Mouse (Mus musculus): ENCODE results near the gene B3galt4. TPM values are rescaled to one million over a fixed set of nuclear protein-coding genes. Genes with fewer than 3 reads are reported as not detected.
"Not testable (repeated sequence)": the region's sequence is repeated elsewhere in the genome, so short reads cannot be mapped to it uniquely, and the experiment has no call there.

Gene B3galt4
- polyA plus RNA-seq (2015; fragmentation: Nextera tagmentation; extraction: Ambion mirVana): 5.9 and 8.3 TPM in 2 replicates

DNA sequence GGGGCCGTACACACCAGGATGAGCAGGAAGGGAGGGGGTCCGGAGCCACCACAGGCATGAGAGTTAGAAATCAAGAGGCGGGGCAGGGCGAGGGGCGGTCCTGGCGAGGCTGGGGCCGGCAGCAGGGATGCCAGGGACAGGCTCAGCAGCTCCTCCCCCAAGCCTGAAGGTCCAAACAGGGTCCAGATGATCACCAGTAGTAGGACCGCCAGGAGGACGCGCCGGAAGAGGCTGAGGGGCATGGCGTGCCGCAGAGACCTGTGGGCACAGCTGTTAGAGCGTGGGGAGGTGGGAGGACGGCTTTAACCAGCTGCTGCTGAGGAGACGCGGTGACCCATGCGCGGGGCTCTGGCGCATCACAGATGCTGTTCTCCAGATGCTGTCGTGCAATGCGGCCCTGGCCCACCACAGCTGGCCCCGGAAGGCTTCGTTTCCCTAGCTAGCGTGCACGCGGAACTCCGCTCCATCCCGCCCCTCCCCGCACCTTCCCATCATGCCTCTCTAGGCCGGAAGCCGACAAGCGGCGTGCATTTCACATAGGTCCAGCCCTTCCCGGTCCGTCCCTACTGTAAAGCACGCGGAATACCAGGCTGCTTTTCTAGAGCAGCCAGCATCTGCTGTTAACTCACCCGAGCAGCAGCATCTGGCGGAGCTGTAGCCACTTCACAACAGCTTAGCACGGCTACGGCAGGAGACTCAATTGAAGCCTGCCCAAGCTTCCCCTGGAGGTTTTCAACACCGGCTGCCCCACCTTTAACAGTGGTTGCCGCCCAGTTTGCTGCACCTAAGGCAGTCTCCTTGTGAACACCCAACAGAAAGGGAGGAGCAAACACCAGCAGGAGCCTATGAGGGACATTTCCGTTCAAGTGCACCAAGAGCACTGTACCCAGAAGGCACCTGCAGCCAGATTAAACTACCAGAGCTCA lies at the start of gene B3galt4:
Gene B3galt4, minus strand, starts transcription at position 468 of the 926 bp plus-strand sequence.
- Histone ChIP-seq H3K9ac (peak within 1 kb of the TSS; percentile 54), H3K4me2 (peak within 1 kb of the TSS; percentile 89), H3K9me3 (no peaks in the 10 kb centered on the region), H3K4me1 (peaks cover 62% of the 10 kb centered on the region), H3K27me3 (no peaks in the 10 kb centered on the region), H3K27ac (peak within 1 kb of the TSS; percentile 92), H3K4me3 (peak within 1 kb of the TSS; percentile 51), H3K36me3 (peaks cover 61% of the 10 kb centered on the region)
- peak; percentile 80 for ATAC-seq (ENCODE audit: insufficient number of reproducible peaks, low FRiP score, low TSS enrichment, low read depth)
- WGBS: under 1% methylated on average over 45 of the region's 45 CpGs

DNA sequence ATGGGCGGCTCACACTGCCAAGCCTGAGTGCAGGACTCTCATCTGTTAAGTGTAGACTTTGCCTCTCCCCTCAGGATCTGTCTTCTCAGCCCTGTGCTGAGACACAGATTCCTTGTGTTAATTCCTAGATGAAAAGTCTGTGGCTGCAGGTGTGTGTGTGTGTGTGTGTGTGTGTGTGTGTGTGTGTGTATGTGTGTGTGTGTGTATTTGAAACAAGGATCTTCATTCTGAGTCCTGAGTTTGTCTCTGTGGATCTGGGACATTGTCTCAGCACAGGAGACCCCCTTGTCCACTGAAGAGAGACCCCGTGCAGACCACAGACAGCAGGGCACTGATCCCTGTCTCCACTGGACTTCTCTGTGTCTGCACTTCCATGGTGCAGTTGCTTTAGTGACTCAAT lies 49.5 kb upstream of the B3galt4 start:
- H3K9me3 ChIP-seq; H3K4me3 ChIP-seq; H3K36me3 ChIP-seq; H3K9ac ChIP-seq; ATAC-seq (ENCODE audit: insufficient number of reproducible peaks, low FRiP score, low TSS enrichment, low read depth); H3K27ac ChIP-seq; H3K4me2 ChIP-seq: not testable (repeated sequence)
- 56% methylated on average over 2 of the region's 2 CpGs for WGBS
- peaks cover 14% of the 10 kb centered on the region for H3K4me1 ChIP-seq
- peaks cover 62% of the 10 kb centered on the region for H3K27me3 ChIP-seq

DNA sequence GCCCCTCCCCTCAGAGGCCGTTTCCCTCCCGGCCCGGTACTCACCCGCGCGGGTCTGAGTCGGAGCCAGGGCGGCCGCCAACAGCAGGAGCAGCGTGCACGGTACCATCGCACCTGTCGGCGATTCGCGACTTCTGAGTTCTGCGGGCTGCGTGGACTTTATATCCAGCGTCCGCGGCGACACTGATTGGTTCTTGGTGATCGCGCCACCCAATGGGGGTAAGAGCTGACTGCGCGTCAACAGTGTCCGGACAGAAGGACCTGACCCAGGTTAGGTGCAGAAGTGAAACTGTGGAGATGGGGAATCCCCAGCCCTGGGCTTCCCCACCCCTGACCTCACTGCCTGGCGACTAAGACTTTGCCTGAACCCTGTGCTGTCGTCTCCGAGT lies 48.9 kb upstream of the B3galt4 start, which contains the start of gene H2-K1:
Gene H2-K1, minus strand, starts transcription at position 198 of the 388 bp plus-strand sequence.
- H3K9ac ChIP-seq: peak within 1 kb of the TSS; percentile 42; the same call in 1 of the 2 replicates
- H3K4me3 ChIP-seq: peak within 1 kb of the TSS; percentile 52
- H3K27me3 ChIP-seq: peaks cover 59% of the 10 kb centered on the region
- peaks cover 14% of the 10 kb centered on the region for H3K4me1 ChIP-seq
- H3K36me3 ChIP-seq: no peaks in the 10 kb centered on the region
- H3K27ac ChIP-seq: no peak within 1 kb of the TSS
- WGBS: 2% methylated on average over 22 of the region's 30 CpGs
- ATAC-seq (ENCODE audit: insufficient number of reproducible peaks, low FRiP score, low TSS enrichment, low read depth): peak; percentile 71; the same call in 1 of the 2 replicates
- no peaks in the 10 kb centered on the region for H3K9me3 ChIP-seq
- H3K4me2 ChIP-seq: peak within 1 kb of the TSS; percentile 96

DNA sequence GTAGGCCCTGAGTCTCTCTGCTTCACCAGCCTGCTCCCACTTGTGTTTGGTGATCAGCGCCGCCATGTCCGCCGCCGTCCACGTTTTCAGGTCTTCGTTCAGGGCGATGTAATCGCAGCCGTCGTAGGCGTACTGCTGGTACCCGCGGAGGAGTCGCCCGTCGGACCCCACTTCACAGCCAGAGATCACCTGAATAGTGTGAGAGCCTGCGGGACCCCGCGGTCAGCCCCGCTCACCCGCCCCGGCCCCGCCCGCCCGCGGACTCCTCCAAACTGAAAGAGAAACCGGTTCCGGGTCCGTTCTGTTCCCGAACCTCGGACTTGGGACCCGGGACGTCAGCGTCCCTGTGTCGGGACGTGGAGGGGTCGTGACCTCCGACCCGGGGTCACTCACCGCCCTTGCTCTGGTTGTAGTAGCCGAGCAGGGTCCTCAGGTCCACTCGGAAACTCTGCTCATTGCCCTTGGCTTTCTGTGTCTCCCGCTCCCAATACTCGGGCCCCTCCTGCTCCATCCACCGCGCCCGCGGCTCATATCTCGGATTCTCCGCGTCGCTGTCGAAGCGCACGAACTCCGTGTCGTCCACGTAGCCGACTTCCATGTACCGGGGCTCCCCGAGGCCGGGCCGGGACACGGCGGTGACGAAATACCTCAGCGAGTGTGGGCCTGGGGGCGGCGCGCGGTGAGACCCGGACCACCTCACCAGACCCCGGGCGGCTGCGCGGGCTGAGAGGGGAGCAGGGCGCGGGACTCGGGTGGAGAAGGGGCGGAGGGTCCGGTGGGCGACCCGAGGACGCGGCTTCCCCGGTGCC lies 48.3 kb upstream of the B3galt4 start:
- H3K4me2 ChIP-seq: peak overlapping the region; percentile 96
- ATAC-seq (ENCODE audit: insufficient number of reproducible peaks, low FRiP score, low TSS enrichment, low read depth): no peak

DNA sequence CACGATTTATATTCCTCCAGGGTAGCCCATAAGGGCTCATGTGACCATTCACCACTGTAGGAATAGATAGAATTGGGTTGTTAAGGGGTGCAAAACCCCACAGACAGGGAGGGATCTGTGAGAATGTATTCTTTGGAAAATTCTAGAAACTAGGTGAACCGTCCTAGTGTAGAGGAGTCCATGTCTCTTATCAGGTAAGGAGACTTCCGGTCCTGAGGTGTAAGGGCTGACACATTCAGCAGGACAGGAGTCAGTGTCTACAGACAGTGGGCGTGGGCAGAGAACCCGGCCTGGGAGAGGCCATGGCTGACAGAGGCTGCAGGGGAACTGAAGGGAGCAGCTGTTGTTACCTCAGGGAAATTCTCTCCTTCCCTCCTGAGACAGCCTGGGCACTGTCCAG lies 47.4 kb upstream of the B3galt4 start:
- 47% methylated on average over 5 of the region's 5 CpGs for WGBS
- H3K9ac ChIP-seq: not testable (repeated sequence)

More for the DNA sequence above, 48.3 kb upstream of the B3galt4 start:
- 2% methylated on average over 80 of the region's 87 CpGs for WGBS
- Histone ChIP-seq H3K27me3 (peaks cover 59% of the 10 kb centered on the region), H3K27ac (no peak overlapping the region), H3K9me3 (no peaks in the 10 kb centered on the region), H3K36me3 (no peaks in the 10 kb centered on the region), H3K9ac (peak overlapping the region; percentile 42; the same call in 1 of the 2 replicates), H3K4me1 (peaks cover 14% of the 10 kb centered on the region), H3K4me3 (peak overlapping the region; percentile 52)

DNA sequence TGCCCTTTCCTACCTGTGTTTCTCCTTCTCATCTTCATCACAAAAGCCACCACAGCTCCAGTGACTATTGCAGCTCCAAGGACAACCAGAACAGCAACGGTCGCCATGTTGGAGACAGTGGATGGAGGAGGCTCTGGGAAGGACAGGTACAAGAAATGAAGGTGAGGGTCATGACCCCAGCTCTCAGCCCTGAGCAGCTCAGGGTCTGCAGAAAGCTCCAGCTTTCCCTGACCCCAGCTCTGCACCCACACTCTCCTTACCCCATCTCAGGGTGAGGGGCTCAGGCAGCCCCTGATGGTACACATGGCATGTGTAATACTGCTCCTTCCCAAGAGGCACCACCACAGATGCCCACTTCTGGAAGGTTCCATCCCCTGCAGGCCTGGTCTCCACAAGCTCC lies 45.7 kb upstream of the B3galt4 start:
- not testable (repeated sequence) for ATAC-seq (ENCODE audit: insufficient number of reproducible peaks, low FRiP score, low TSS enrichment, low read depth); H3K27ac ChIP-seq; H3K4me2 ChIP-seq; H3K9ac ChIP-seq; H3K4me3 ChIP-seq; H3K36me3 ChIP-seq; H3K9me3 ChIP-seq
- Histone ChIP-seq H3K4me1 (peaks cover 14% of the 10 kb centered on the region), H3K27me3 (peaks cover 54% of the 10 kb centered on the region)
- 90% methylated on average over 2 of the region's 2 CpGs for WGBS

More for the DNA sequence above, 47.4 kb upstream of the B3galt4 start:
- not testable (repeated sequence) for H3K27ac ChIP-seq; H3K9me3 ChIP-seq; H3K36me3 ChIP-seq; H3K4me3 ChIP-seq; ATAC-seq (ENCODE audit: insufficient number of reproducible peaks, low FRiP score, low TSS enrichment, low read depth); H3K4me2 ChIP-seq
- peaks cover 14% of the 10 kb centered on the region for H3K4me1 ChIP-seq
- H3K27me3 ChIP-seq: peaks cover 59% of the 10 kb centered on the region

DNA sequence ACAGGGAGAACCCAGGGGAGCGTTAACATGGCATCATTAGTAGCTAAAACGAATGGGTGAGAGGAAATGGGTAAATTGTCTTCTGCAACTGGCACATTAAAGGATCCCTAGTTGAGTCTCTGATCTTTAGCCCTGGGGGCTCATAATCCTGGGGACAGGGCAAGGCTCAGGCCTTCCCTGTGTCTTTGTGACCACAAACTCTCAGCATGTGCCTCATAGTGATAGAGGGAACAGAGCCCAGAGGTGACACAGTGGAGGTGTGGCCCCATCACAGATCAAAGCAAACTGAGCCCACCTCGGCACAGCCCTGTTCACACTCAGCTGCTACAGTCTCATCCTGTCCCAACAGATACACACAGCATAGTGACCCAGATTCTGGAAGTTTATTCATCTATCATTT lies 44.4 kb upstream of the B3galt4 start:
- Histone ChIP-seq H3K9me3 (no peaks in the 10 kb centered on the region), H3K4me1 (peaks cover 14% of the 10 kb centered on the region), H3K36me3 (no peaks in the 10 kb centered on the region), H3K27me3 (peaks cover 40% of the 10 kb centered on the region), H3K9ac (no peak overlapping the region), H3K4me3 (no peak overlapping the region), H3K4me2 (no peak overlapping the region), H3K27ac (no peak overlapping the region)
- WGBS: 21% methylated on average over 3 of the region's 3 CpGs
- no peak for ATAC-seq (ENCODE audit: insufficient number of reproducible peaks, low FRiP score, low TSS enrichment, low read depth)

DNA sequence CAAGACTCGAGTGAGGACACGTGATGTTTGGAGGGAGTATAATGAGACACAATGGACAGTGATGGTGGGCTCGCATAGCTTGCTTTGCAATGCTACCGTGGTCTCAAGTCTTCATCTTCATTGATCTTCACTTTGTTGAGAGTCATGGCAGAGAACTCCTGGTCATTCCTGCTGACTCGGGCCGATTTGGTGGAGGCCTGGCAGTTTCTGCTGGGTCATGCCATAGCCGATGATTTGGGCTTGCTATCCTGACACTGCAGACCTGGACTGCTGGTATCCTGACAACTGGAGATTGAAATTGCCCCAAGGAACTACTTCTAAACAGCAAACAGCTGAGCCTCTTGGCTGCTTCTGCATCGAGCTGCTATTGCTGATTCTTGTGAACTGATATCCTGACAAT lies 43.7 kb upstream of the B3galt4 start:
- Histone ChIP-seq H3K4me2 (no peak overlapping the region), H3K4me3 (no peak overlapping the region), H3K36me3 (no peaks in the 10 kb centered on the region), H3K4me1 (peaks cover 9% of the 10 kb centered on the region), H3K27ac (no peak overlapping the region), H3K9ac (no peak overlapping the region), H3K27me3 (peaks cover 33% of the 10 kb centered on the region), H3K9me3 (no peaks in the 10 kb centered on the region)
- no peak for ATAC-seq (ENCODE audit: insufficient number of reproducible peaks, low FRiP score, low TSS enrichment, low read depth)
- 88% methylated on average over 8 of the region's 8 CpGs for WGBS

DNA sequence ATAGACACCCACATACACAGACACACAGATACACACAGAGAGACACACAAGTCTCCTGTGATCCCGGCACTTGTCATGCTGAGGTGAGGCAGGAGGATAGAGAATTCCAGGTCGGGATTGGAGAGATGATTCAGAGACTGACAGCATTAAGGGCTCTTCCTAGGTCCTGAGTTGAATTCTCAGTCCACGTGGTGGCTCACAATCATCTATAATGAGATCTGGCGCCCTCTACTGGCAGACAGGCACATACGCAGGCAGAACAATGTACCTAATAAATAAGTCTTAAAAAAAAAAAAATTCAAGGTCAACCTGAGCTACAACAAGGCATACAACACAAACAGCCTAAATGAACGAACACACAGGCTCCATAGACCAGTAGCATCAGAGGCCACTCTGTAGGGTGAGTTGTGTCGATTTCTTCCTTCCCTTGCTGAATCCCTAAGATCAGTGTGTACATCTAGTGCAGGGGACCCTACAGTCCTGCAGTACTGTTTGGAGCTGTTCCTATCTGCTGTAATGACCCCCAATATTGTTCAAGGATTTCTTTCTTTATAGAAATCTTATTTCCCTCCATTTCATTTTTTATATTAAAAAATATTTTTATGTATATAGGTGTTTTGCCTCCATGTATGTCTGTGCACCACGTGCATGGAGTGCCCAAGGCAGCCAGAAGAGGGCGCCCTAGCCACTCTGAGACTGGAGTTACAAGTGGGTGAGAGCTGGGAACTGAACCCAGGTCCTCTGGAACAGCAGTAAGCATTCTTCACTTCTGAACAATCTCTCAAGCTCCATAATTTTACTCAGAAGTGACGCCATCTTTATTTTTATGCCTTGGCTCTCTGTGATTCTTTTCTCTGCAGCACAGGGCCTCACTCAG lies 40.7 kb upstream of the B3galt4 start:
- Histone ChIP-seq H3K9ac (no peak overlapping the region), H3K27me3 (peaks cover 6% of the 10 kb centered on the region), H3K4me3 (no peak overlapping the region), H3K9me3 (no peaks in the 10 kb centered on the region), H3K4me2 (no peak overlapping the region), H3K4me1 (no peaks in the 10 kb centered on the region), H3K27ac (no peak overlapping the region), H3K36me3 (no peaks in the 10 kb centered on the region)
- WGBS: 30% methylated on average over 10 of the region's 10 CpGs
- ATAC-seq (ENCODE audit: insufficient number of reproducible peaks, low FRiP score, low TSS enrichment, low read depth): no peak

DNA sequence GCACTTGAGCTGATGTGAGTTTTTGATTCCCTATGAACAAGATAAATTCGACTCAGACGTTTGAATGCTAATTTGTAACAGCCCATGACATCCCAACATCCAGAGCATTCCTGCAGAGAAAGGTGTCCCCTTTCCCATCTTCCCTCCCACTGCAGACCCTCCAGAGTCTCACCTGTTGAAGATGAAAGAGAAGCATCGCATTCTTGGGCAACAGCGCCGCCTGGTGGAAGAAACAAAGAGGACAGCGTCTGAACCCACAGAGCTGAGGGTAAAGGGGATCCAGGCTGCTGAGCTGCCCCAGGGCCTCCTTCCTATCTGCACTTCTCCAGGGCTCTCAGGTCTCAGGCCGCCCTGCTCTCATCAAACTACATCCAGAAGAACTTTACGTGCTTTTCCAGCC lies 30.8 kb upstream of the B3galt4 start:
- not testable (repeated sequence) for H3K9me3 ChIP-seq; H3K36me3 ChIP-seq; H3K9ac ChIP-seq; H3K27ac ChIP-seq; ATAC-seq (ENCODE audit: insufficient number of reproducible peaks, low FRiP score, low TSS enrichment, low read depth)
- peak overlapping the region; percentile 67; the same call in 1 of the 2 replicates for H3K4me2 ChIP-seq
- WGBS: 9% methylated on average over 8 of the region's 8 CpGs
- peaks cover 37% of the 10 kb centered on the region for H3K27me3 ChIP-seq
- H3K4me3 ChIP-seq: peak overlapping the region; percentile 52; the same call in 1 of the 2 replicates
- peaks cover 24% of the 10 kb centered on the region for H3K4me1 ChIP-seq
